Mouse (Mus musculus): Measurements from ENCODE around the gene Gstk1.

Gene Gstk1

GRCm38 (mm10) chr6:42265391-42266330, 19.9 kb downstream of the Gstk1 start:
- DNase-seq (ENCODE audit: low read depth, low spot score): peak; percentile 76

GRCm38 (mm10) chr6:42270817-42271216, 25.1 kb downstream of the Gstk1 start:
- no peak for DNase-seq (ENCODE audit: low read depth, low spot score)

GRCm38 (mm10) chr6:42276151-42276550, 30.4 kb downstream of the Gstk1 start:
- no peak for DNase-seq (ENCODE audit: low read depth, low spot score)

- no peak for DNase-seq (ENCODE audit: low read depth, low spot score)
Measured at GRCm38 (mm10) chr6:42282865-42283528, 37.3 kb downstream of the Gstk1 start.

GRCm38 (mm10) chr6:42286448-42286847, 40.7 kb downstream of the Gstk1 start, which contains the start of gene Clcn1:
Gene Clcn1, plus strand, starts transcription at chr6:42286685.
- DNase-seq (ENCODE audit: low read depth, low spot score): no peak

GRCm38 (mm10) chr6:42287562-42287961, 41.8 kb downstream of the Gstk1 start:
- no peak for DNase-seq (ENCODE audit: low read depth, low spot score)

GRCm38 (mm10) chr6:42293327-42293726, 47.6 kb downstream of the Gstk1 start:
- peak; percentile 78 for DNase-seq (ENCODE audit: low read depth, low spot score)

GRCm38 (mm10) chr6:42295549-42296094, 49.9 kb downstream of the Gstk1 start:
- no peak for DNase-seq (ENCODE audit: low read depth, low spot score)

GRCm38 (mm10) chr6:42299362-42299761, 53.6 kb downstream of the Gstk1 start:
- DNase-seq (ENCODE audit: low read depth, low spot score): no peak

All from A20 (cell line).